Mouse (Mus musculus): ENCODE data around the gene Ltbr.
"Not testable (repeated sequence)": the region's sequence is repeated elsewhere in the genome, so short reads cannot be mapped to it uniquely, and the experiment has no call there.

Gene Ltbr

DNA sequence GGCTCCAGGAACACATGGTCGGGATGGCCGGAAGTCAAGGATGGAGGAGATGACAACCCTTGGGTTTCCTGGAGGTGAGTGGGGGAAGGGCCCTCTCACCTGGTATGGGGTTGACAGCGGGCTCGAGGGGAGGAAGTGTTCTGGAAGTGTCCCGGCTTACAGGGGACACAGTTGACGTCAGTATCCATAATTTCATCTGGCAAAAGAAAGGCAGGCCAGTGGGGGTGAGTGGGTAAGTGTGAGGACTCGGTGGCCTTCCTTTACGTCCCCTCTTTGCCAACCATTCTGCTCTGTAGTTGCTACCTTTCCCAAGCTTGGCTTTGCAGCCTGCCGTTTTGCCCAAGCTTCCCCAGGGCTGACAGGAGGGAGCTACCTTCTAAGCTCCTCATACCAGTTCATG, 1.5 kb downstream of the Ltbr start:
- no peak for DNase-seq (ENCODE audit: low spot score)

DNA sequence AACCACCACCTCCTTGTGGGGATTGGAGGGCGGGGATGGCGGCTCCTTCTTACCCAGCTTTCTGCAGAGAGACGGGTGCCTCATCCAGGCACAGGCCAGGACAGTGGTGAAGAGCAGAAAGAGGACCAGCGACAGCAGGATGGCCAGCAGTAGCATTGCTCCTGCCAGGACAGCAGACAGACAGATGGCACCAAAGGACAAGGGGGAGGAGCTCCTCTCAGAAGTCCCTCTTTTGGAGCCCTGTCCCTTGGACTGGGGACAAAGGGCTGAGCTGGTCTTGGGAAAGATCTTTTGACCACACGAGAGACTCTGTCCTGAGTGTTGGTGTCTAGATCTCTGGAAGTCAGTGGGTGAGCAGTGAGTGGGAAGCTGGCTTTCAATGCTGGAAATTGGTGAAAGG, 4.3 kb downstream of the Ltbr start:
- no peak for DNase-seq (ENCODE audit: low spot score)

DNA sequence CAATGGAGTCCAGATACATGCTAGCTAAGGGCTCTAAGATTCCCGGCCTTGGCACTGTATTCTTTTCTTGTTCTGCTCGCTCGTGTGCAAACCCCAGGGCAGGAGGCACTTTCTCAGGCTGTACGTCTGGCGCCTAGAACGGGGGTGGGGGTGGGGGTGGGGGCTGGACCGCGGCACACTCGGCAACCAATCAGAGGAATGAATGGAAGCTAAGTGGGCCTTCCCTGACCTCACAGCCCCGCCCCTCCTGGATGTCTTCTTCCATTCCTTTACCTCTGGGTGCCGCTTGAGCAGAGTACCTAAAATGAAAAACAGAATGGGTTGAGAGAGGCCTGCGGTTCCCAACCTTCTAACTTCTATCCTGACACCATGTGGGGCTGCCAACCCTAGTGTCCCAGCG, 4.8 kb downstream of the Ltbr start:
- no peak for DNase-seq (ENCODE audit: low spot score)

DNA sequence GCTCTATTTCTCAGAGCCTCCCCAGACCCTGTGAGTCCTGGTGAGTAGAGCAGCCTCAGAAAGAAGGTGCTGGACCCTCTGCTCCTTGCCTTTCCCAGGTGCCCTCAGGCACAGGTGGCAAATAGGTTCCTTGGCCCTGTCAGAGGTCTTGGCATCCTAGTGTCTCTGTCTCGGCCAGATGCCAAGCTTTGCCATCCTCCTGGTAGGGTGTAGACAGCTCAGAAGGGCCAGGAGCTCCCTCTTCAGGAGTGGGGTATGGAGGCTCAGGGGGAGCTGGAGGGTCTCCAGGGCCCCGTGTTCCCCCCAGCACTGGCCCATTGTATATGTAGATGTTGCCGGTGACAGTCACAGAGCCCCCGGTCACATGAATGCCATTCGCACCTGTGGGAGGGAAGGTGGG, 6.6 kb downstream of the Ltbr start:
- no peak for DNase-seq (ENCODE audit: low spot score)

DNA sequence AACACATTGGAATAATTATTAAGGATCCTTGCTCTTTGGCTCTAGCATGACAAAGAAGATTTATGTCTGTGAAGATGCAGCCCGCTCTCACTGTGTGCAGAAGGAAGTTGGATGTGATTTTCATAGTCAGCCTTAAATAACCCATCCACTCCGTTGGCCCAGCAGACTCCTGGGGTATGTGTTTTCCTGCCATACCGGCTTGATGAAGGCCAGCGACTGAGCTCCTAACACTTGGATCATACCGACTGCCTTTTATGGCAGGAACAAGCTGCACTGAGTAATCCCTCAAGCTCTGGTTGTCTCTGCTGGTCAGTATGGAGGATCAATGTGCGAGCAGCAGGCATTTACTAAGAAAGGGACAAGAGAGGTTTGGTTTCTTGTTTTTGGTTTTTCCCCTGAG, 8.2 kb downstream of the Ltbr start:
- no peak for DNase-seq (ENCODE audit: low spot score)

DNA sequence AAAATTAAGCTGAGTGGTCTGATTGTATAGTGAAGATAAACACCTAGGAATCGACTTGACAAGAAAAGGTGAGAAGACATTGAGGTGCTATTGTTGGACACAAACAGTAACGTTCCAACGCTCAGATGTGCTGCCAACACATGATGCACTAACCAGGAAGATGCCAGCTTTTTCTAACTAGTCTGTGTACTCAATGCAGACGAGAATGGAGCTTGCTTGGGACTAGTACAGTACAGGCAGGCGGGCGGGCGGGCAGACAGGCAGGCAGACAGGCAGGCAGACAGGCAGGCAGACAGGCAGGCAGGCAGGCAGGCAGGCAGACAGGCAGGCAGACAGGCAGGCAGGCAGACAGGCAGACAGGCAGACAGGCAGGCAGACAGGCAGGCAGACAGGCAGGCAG, 9.3 kb downstream of the Ltbr start:
- DNase-seq (ENCODE audit: low spot score) = not testable (repeated sequence)

DNA sequence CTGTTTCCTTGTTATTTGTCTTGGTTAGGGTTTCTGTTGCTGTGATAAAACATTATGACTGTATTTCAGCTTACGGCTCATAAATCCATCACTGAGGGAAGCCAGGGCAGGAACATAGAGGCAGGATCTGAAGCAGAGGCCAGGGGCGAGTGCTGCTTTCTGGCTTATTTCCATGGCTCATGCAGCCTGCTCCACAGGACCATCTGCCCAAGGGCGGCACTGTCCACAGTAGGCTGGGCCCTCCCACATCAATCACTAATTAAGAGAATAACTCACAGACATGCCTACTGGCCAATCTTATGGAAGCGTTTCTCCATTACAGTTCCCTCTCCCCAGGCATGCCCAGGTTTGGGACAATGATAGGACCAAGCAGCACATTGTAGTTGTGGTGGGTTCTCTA, 10.4 kb downstream of the Ltbr start:
- no peak for DNase-seq (ENCODE audit: low spot score)

DNA sequence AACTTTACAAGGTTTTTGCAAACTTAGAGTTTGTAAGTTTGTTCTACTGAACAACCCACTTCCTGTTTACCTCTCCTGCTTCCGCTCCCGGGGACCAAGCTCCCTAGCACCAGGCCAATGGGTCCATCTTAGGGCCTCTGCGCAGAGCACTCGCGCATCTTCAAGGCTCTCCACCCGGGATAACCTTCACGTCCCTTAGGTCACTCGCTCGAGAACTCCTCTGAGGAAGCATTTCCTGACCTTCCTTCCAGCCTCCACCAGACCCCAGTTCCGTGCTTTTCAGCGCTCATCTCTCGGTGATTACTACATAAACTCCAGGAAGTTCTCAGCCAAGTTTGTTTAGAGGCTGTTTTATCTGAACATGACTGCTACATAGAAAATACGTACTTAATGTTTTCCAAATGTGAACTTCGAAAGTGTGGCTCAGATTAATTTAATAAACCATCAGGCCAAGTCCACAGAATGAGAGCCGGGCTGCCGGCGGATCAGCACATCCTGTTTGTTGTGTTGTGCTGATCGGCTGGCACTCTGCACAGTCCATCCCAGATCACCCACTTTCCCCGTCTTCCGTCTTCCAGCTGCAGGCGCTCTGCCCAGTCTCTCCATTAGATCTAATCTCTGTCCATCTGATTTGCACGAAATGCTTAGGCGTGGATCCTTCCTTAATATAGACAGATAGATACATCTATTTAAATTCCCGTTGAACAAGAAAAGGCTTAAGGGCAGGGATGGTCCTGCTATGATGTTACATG, 11.3 kb downstream of the Ltbr start:
- no peak for DNase-seq (ENCODE audit: low spot score)

DNA sequence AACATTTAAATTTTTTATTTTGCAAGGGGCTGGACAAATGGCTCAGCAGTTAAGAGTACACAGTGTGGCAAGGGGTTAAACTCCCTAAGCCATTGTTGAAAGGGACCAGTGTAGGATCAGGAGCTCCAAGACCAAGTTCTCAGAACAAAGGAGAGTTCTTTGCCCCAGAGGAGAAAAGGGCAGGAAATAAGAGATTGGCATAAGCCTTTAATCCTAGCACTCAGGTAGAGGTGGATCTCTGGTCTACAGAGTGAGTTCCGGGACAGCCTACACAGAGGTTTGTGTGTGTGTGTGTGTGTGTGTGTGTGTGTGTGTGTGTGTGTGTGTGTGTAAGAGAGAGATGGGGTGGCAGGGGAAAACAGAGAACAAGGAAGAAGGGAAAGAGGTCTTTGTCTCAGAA, 12.7 kb downstream of the Ltbr start:
- no peak for DNase-seq (ENCODE audit: low spot score)

DNA sequence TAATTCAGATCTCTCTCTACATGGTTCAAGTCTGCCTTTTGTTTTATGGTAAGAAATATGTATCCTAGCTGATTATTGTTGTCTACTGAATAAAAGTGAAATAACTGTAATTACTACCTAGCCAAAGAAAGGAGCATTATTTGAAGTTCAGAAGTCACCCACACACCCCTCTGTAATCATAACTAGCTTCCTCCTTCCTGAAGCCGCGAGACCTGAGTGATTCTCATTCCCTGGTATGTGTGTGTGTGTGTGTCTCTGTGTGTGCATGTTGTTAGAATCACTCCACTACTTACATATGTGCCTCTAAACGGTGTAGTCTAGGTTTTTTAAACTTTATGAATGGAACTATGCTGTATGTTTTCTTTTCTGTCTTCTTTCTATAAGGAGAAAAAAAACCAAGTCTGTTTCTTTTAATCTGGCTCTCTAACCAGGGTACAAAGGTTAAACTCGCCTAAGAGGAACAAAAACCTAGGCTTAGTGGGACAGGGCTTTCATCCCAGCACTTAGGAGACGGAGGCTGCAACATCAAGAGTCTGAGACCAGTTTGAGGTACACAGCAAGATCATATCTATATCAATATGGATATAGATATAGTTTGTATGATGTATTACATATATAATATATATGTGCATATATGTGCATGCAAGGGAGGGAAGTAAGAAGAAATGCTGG, 16.4 kb downstream of the Ltbr start:
- DNase-seq (ENCODE audit: low spot score) = no peak

DNA sequence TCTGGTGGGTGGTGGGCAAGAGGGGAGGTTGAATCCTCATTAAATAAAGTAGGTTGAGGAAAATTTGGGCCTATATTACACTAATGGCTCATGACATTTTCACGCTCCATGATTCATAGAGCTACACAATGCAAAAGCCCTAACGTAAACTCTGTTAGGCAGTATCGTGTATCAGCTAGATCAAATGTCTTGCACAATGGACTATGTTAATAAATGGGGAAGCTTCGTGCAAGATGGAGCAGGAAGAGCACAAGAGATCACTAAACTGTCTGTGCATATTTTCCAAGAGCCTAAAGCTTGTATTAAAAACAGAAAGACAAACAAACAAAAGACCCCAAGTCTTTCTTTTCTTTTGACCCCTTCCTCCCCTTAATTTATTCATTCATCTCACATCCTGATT, 19.6 kb downstream of the Ltbr start:
- no peak for DNase-seq (ENCODE audit: low spot score)

DNA sequence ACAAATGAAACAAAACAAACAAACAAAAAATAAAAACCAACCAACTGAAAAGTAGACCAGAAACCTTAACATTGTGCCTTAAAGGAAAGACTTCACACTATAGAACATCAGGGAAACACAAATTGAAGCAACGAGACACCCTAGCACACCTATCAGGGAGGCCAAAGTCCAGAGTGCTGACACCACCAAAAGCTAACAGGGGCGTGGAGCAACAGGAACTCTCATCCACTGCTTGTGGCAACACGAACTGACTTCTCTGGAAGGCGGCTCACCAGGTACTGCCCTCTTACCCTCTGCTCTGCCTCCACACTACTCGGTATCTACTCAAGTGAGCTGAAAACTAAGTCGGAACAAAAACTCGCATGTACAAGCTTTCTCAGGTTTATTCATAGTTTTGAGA, 21.4 kb downstream of the Ltbr start:
- no peak for DNase-seq (ENCODE audit: low spot score)

DNA sequence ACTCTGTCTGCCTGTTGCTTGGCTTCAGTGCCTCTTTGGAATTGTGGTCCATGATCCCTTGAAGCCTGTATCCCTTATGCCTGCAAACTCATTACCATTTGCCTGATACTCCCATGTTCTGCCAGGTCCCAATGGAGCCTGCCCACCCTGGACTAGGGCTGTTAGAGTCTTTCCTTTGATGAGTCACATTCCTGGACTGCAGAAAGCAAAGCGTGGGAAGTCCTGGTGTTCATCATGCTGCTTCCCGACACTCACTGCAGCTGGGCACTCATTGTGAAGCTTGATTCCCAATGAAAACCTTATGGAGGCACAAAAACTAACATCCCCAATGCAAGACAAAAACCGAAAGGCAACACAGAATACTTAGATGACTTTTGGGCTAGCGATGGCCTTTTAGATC, 22.4 kb downstream of the Ltbr start:
- no peak for DNase-seq (ENCODE audit: low spot score)

DNA sequence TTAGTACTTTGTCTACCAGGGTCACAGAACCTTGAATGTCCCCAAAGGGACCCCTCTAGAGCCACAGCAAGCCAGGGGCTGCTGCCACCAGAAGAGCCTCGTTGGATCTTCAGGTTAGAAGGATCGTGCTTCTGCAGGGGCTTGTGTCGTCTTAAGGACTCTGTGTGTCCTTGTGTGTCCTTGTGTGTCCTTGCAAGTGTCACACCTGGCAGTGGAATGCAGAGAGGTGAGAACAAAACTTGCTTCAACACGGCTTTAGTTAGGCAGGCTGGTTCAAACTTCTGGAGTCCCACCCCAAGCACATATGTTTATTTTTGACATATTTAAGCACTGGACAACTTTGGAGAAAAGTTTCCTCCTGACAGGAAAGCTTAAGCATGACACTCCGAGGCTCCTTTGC, 25.0 kb downstream of the Ltbr start:
- DNase-seq (ENCODE audit: low spot score) = no peak

DNA sequence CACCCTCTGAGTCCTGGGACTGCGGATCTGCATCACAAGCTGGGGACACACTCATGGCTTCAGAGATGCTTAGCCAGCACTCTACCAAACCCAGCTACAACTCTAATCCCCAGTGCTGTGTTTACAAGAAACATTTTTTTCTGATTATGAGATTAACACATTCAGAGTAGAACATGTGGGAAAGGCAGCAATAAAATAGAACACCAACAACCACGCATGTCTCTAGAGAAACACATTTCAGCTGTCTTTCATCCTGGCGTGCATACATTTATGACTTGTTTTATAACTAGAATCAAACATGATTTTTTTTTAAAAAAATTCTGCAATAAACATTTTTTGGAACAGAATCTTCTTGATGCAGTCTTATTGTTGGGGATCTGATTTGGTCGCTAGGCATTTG, 26.7 kb downstream of the Ltbr start:
- no peak for DNase-seq (ENCODE audit: low spot score)

DNA sequence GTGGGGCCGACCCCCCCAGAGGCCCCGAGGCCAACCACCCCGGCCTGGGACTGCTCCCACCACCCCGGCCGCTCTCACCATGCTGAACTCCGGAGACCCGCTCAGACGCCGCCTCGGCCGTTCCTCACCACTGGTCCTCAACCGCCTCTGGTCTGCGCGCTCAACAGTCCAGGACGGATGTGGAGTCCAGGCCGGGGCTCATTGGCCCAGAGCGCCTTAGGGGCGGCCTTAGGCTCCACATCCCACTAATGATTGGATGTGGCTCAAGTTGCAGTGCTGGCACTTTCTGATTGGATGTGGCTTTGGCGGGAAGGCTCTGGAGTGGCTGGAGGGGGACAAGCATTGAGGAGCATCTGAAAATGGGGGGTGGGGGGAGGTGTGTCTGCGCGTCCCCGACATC, 27.8 kb downstream of the Ltbr start, which contains the start of gene Tuba3a:
Tuba3a (minus strand) TSS at position 153 of the 400 bp plus-strand sequence.
- DNase-seq (ENCODE audit: low spot score) = no peak

DNA sequence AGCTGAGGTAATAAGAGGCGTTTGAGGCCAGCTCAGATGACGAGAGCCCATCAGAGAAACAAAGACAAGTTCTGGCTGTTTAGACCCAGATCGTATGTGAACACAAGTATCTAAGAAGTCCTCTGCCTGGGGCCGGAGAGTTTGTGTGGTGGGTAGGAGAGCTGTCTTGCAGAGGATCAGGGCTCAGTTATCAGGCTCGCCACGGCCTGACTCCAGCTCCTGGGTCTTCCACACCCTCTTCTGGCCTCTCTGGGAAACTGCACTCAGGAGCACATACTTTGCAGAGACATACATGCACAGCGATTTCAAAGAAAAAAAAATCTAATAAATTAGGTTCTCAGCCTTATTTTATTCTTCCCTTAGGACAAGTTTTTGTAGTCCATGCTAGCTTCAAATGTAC, 28.9 kb downstream of the Ltbr start:
- no peak for DNase-seq (ENCODE audit: low spot score)

DNA sequence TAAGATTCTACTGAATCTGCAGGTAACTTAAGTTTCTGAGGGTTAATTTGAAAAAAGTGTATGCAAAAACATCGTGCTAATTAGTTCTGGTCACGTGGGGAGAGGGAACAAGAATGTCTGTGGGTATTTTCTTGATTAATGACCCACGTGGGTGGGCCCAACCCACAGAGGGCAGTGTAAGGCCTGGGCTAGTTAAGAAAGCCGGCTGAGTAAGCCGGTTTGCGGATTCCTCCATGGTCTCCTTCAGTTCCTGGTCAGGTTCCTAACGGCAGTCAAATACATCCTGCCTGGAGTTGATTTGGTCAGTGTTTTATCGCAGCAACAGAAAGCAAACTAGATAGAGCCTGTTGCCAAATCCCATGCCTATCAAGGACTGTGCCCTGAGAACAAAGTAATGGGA, 29.4 kb downstream of the Ltbr start:
- no peak for DNase-seq (ENCODE audit: low spot score)

DNA sequence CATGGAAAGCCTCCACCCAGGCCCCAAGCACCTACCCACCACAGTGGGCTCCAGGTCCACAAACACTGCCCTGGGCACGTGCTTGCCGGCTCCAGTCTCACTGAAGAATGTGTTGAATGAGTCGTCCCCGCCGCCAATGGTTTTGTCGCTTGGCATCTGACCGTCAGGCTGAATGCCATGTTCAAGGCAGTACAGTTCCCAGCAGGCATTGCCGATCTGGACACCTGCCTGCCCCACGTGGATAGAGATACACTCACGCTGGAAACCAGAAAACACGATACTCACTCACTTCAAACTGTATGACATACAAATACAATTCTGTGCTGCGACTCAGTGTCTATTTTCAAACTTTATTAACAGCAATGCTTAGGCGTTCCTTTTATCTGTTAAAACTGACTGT, 31.0 kb downstream of the Ltbr start:
- not testable (repeated sequence) for DNase-seq (ENCODE audit: low spot score)

DNA sequence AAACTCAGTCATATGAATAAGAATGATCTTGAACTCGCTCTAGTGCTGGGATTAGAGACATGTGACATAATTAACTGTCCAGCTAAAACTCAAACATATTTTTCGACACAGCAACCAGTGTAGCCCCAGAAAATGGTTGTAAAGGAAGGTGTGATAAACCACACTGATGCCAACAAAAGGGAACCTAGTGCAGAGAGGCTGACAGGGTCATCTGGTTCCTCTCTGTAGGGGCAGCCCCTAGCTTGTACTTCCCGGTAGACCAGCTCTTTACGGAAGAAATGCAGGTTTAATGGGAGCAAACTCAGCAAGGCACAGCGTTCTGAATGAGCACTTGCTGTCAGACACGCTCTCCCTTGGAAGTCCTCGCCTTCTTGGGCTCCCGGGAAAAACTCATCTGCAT, 34.0 kb downstream of the Ltbr start:
- no peak for DNase-seq (ENCODE audit: low spot score)

DNA sequence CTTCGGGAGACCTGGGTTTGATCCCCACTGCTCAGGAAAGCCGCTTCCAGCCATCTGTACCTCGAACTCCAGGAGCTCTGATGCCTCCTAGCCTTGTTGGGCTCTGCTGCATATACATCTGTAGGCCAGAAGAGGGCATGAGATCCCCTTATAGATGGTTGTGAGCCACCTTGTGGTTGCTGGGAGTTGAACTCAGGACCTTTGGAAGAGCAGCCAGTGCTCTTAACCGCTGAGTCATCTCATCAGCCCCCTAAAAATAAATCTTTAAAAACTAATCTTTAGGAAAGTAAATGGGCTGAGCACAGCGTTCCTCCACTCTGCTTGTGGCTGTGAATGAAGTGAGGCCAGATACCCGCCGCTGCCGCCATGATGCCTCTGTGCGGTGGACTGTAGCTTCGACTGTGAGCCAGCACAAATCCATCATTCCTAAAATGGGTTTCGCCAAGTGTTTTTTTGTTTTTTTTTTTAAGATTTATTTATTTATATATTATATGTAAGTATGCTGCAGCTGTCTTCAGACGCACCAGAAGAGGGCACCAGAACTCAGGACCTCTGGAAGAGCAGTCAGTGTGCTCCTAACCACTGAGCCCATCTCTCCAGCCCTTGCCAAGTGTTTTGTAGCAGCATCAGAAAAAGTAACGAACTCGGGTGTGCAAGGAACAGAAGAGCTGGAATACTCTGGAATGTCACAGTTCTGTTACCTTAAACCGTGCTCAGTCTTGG, 38.7 kb downstream of the Ltbr start:
- peak; percentile 55 for DNase-seq (ENCODE audit: low spot score)

DNA sequence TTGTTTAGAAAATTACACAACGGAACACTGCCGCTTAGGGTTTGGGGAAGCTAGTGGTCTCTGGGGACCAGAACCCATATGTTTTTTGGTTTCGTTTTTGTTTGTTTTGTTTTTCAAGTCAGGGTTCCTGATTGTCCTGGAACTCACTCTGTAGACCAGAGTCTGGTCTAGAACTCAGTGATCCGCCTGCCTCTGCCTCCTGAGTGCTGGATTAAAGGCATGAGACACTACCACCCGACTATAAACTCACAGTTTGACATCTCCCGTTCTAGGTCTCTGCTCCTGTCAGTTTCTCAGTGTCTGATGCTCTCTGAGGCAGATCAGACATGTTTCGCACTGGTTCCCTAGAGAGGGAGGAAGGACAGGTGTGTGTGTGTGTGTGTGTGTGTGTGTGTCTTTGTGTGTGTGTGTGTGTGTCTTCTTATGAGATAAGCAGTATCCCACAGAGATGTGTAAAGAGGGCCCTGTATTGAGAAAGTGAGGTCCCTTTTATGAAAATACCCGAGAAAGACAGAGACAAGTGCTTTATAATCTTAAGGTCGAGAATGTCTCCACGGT, 41.4 kb downstream of the Ltbr start:
- DNase-seq (ENCODE audit: low spot score) = no peak

Measured in retina, embryonic 14.5 days (tissue).